Mouse (Mus musculus): Measurements from ENCODE around the gene Hist1h1b.

The Hist1h1b gene

GRCm38 (mm10) chr13:21733466-21733865 is 47.0 kb downstream of the Hist1h1b start:
- peak in 1 of 2 experiments; percentile 32 for DNase-seq (ENCODE audit: low spot score in 2 of 2)

Data from thymus, postnatal 10 days (tissue).